Mouse (Mus musculus) frontal cortex, postnatal 36 days (tissue): ENCODE results near the gene Agtpbp1.
"Not testable (repeated sequence)": the region's sequence is repeated elsewhere in the genome, so short reads cannot be mapped to it uniquely, and the experiment has no call there.

Experiments
- DNase-seq, 2 experiments: peaks; one replicate each; pipeline ENCODE4 v3.0.0; 2022; ENCODE audit warnings: low spot score in 2 of 2

Gene Agtpbp1

DNA sequence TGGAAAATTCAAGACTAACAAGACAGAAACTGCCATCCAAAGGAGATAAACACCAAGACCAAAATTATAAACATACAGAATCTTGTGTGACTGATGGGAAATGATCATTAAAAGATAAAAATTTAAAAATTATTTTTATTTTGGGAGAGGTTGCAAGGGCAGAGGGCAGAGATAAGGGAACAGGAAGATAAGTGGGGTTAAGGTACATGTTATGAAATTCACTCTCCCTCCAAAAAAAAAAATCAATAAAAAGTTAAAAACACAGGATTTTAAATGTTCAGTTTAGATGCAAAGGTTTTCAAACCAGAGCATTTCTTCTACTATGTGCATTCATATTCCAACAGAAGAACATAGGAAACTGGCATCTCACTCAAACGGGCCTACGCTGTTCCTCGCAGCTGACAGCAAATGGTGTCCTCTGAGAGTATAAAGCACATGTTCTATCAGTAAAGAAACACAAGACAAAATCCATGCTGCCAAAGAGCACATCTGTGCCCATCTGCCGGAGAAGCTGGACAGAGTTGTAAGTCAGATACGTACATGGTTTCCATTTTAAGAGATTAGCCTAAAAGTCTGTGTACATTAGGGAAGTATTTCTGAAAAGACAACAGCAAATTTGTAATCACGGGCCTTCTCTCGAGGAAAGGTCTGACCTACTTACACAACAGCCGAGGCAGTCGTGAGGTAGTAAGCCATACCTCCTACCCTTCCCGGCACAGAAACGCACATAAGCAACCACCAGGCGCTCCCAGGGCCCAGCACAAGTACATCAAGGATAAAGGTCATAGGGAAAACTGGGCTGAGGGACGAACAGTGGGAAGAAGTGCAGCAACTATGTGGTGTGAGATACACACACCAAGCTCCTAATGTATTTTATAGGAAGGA lies 104.2 kb downstream of the Agtpbp1 start:
- DNase-seq = no peak

DNA sequence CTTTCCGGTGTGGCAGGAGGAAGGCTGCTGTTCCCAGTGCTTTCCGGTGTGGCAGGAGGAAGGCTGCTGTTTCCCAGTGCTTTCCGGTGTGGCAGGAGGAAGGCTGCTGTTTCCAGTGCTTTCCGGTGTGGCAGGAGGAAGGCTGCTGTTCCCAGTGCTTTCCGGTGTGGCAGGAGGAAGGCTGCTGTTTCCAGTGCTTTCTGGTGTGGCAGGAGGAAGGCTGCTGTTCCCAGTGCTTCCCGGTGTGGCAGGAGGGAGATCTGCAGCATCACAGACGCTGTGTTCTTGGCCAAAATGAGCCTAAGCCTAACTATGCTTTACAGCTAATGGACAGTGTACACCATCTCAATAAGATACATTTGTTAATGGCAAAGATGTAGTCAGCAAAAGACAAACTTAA lies 107.1 kb downstream of the Agtpbp1 start:
- not testable (repeated sequence) for DNase-seq

DNA sequence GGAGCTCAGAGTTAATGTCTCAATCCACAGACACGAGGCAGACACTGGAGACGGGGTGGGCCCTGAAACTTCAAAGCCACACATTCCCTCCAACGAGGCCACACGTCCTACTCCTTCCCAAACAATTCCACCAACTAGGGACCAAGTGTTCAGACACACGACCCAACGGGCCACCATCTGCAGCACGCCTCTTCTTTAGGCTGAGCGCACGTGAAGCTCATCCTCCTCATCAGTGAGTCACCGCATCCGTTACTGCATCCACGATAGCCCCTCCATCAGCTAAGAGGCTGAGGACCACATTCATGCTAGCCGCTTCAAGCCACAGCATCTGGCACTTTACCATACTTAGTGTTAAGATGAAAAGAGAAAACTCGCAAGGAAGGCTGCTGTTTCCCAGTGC lies 107.6 kb downstream of the Agtpbp1 start:
- no peak for DNase-seq

DNA sequence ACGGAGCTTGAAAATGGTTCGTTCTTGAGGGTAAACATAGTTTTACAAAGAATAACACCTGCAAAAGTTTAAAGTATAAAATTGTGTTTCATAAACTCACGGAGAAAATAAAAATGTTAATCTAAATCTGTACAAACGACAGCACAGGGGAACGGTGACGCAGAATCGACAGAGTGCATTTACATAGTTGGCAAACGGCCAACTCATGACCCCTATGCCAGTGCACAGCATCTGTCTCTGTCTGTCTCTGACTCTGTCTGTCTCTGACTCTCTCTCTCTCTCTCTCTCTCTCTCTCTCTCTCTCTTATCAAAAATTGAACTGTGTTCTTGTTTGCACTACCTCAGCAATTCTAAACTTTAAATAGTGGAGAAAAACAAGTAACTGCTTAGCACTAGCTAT lies 110.1 kb downstream of the Agtpbp1 start:
- DNase-seq = no peak

DNA sequence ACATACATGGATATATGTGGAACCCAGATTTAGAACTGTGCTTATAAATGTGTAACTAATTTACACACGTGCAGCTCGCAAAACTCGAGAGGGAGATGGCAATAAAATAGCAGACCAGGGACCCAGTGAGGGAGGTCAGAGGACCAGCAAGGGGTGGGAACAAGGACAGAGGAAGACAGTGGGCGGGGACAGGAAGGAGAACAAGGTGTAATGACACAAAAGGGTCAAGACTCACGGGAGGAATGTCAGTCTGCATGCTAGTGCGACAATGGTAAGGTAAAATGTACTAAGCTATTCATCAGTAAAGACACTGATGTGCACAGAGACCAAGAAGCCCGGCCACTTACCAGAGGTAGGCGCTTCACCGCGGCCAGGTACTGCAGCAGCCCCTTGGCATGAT lies 111.7 kb downstream of the Agtpbp1 start:
- DNase-seq = no peak

DNA sequence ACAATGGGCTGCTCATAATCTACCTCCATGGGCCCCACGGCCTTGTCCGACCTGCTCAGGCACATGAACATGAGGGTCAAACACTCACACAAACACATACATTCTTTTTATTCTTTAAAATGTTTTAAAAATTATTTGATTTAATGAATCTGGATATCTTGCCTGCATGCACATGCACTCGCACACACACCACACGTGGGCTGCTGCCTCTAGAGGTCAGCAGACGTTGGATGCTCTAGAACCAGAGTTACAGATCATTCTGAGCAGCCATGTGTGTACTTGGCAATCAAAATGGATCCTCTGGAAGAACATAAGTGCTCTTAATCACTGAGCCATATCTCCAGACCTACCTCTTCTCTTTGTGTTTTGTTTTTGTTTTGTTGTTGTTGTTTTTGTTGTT lies 112.8 kb downstream of the Agtpbp1 start:
- DNase-seq = no peak

DNA sequence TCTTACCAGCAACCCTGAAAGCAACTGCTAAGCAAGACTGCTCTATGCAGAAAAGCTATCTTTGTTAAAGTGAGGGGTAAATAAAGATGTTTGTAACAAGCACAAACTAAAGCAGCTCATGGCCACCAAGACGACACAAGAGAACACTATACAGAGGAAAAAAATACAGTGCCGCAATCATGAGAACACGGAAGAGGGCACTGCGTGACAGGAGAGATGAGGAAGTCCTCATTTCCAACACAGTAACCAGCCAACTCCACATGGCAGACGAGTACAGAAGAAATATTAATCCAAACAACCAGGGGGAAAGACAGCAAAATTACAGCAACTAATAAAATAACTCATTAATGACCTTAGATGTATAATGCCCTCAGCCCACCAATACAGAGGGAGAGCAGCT lies 115.3 kb downstream of the Agtpbp1 start:
- no peak for DNase-seq

DNA sequence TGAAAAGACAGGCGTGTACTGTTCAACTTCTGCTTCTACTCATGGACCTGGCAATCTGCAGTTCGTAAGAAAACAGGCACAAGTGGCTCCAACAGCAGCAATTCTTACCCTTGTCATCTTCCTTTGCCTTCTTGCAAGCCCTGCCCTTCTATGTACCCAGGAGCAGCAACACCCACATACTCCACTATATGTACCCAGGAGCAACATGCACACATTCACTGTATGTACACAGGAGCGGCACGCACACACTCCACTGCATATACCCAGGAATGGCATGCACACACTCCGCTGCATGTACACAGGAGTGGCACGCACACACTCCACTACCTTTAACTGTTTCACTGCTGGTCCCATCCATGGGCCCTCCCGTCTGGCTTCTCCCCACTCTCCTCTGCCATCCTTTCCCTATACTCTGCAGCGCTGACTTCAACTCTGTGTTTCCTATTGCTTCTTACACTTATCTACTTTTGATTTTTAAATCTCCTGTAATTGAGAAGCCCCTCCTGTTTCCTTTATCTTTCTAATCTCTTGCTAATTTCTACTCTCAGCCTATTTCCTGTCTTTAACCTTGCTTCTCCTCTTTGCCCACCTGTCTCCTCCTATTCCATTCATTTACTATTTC lies 116.7 kb downstream of the Agtpbp1 start:
- DNase-seq = no peak

DNA sequence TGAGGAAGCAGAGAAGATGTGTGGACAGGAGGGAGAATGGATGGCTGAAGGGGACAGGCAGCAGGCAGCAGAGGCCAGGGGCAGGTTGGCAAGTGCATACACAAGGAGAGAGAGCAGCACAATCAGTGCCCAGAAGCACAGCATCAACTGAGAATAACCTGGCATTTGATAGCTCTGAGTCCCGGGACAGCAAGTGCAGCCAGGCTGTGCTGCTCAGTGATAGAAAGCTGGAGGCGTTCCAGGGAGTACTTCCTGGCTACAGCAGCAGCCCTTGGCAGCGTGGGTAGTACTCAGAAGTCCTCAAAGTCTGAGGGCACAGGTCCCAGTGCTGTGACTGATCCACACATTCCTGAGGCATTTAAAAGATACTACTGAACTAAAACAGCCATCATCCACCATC lies 117.4 kb downstream of the Agtpbp1 start:
- DNase-seq = peak; percentile 66 to 75

DNA sequence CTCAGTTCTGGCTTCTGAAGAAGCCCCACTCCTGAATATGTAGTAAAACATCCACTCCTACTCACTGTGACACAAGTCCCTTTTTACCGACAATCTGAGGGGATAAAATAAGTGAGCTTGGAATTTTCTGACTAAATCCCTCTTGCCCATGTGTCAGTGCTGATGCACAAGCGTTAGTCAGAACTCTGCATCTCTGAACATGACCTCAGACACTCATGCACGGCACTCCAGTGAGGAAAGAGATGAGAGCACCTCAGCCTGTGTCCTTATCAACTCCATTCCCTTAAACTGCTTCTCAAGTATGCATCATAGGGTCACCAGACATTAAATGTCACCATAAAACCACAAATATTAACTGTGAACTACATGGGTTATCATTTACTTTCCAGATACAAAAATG lies 124.1 kb downstream of the Agtpbp1 start:
- no peak for DNase-seq

DNA sequence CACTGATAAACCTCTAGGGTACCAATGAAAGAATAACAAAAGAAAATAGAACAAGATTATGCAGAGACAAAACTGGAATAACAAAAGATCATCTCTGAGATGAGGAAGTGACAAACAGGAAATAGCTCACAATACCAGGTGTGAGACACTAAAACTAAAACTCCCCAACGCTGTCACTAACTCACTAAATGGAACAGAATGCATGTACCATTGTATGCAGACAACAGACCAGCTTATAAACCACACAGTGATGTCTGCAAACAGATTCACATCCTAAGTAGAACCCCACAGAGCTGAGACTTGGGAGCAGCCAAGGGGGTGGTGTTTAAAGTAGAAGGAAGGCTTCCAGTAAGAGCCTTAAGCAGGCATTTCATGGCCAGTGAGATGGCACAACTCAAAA lies 128.8 kb downstream of the Agtpbp1 start:
- no peak for DNase-seq

DNA sequence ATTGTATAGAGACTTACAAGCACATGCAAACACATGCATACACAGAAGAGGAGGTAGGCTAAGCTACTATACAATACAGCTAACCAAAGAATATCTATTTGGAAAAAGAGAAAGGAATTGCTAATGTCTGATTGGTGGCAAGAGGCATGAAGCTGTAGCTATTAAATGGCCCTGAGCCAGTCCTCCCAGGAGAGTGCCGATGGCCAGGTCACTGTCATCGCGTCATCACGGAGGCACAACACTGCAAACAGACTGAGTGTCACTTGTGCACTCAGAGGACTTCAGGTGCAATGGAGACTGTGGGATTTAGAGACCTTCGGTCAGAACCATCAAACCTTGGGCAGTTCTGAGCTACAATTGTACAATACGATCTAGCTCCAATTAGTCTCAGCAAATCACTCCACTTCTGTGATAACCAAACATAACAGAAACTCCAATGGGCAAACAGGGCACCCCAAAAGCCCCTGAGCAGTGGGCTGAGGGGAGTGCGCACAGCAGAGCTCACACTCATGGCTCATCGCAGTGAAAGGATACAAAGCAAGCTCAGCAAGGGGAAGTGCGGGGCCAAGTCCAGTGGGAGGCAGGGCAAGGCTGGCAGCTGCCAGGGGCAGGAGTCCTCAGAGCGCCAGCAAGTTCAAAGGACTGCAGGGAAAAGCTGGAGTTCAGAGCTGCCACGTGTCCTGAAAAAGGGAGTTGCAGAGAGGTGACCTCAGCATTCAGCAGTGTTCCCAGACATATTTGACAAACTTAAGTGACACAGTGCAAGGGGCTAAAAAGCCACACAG lies 130.8 kb downstream of the Agtpbp1 start:
- DNase-seq = no peak

DNA sequence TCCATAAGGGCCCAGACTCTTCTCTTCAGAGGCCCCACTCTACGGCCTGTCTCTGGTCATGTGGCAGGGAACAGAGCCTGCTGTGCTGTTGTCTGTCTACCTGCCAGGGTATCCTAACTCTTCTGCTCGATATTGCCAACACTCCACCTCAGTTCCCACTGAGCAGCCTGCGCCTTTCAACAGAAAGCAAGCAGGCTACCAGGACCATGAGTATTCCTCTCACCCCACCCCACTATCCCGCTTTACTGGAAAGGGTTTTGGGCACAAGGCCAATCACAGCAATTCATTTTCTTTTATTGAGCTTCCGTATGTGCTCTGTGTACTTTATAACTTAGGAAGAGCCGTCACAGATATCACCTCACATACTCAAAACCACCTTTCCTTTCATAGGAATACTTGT lies 131.4 kb downstream of the Agtpbp1 start:
- DNase-seq = no peak

DNA sequence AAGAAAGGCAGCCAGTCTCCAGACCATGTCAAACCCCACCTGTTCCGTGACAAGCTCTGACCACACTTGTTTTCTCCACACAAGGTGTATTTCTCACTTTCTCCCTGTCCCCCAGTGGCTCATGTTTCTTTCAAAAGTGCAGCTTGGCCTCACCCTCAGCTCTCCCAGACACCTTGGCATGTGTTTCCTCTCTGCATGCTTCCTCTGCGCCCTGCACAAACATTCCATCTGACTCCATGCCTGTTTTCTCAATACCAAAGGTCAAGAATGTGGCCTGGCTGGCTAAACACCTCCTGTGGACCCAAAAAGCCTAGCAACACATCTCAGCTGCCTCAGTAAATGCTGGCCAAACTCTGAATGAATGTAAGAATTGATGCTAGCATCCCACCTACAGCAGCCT lies 132.0 kb downstream of the Agtpbp1 start:
- no peak for DNase-seq

DNA sequence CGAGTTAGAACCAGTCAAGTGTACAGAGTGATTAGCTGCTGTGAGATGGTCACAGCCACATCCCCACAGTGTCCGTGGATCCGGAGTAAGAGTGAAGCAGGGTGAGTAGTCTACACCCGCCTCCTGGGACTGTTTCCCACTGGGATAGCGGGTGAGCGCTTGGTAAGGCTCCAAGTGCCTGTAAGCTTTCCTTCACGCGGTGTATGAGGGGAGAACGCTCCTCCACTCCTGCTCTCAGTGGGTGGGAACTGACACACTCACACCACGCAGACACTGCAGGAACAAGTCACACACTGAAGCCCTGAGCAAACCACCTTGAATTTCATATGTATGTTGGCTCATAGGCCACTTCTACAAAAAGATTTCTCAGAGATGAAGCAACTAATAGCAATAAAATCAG lies 134.2 kb downstream of the Agtpbp1 start:
- DNase-seq = no peak

DNA sequence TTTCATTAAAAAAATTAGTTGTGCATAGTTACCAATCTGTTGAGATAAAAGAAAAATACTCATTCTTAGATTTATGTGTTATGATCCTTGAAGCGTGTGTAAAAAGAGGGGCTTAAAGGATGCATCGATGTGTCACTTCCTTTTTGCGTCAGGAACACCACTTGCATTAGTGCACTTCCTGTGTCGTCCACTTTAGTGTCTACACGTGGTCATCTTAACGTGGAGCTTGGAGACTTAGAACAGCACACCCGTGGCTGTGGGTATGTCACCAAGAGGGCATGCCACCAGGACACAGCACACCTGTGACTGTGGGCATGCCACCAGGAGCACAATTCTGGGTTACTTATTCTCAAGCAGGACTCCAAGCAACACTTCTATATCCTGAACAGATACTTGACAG lies 137.9 kb downstream of the Agtpbp1 start:
- no peak for DNase-seq

DNA sequence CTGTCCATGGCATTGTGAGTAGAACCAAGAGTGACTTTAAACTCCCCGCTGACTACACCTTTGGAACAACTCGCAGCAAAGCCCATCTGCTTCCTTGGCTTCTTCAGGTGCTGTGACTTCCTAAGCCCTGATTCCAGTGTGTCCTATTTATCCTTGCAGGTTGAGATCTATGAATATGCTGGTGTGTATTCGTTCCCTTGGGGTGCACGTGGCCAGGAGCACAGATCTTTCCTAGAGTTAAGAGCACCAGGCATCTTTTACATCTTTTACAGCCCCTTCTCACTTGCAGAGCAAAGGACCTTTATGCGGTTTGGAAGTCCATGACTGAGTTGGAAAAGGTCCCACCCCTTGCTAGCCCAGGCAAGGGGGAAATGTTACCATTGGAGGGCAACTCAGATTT lies 139.8 kb downstream of the Agtpbp1 start:
- DNase-seq = no peak

DNA sequence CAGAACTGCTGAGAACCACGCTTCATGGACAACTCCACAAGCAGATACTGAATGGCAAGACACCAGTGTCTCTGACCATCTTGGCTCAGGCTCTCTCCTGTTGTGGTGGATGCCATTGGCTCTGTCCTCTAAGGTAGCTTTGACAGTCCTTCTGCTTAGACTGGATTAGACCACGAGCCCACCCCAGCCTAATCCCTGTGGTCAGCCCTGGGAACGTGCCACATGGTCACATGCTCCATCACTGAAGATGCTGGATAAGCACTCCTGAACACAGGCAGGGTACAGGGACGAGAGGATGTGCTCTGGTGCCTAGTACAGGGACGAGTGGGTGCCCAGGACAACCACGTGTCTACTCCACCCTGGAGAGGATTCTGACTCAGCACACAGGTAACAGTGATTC lies 140.7 kb downstream of the Agtpbp1 start:
- no peak for DNase-seq

DNA sequence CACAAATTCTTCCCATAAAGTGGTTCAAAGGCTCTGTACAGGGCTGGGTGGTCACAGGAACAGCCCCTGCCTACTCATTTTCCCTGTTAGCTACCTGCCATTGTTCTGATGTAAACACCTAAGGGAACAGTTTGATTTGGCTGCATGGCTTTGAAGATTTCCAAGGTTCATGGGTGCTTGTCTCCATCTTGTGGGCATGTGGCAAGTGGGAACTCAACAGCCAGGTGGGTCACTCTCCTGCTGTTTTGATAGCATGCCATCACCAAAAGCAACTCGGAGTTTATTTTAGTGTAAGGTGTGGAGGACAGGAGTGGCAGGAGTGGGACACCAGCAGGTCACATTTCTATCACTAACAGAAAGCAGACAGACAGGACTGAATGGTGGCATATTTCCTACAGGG lies 145.3 kb downstream of the Agtpbp1 start:
- no peak for DNase-seq

DNA sequence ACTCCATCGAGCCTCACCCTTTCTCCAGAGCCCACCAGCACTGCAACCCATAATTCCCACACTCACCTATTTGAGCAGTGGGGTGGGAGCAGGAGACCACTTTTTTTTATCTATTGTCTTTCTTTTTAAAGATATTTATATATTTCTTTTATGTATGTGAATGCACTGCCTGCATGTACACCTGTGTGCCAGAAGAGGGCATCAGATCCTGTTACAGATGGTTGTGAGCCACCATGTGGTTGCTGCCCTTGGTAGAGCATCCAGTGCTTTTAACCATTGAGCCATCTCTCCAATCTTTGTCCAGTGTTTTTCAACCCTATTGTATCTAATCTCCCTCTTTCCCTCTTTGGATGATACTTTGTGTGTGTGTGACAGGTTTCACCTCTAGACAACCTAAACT lies 150.5 kb downstream of the Agtpbp1 start:
- no peak for DNase-seq

DNA sequence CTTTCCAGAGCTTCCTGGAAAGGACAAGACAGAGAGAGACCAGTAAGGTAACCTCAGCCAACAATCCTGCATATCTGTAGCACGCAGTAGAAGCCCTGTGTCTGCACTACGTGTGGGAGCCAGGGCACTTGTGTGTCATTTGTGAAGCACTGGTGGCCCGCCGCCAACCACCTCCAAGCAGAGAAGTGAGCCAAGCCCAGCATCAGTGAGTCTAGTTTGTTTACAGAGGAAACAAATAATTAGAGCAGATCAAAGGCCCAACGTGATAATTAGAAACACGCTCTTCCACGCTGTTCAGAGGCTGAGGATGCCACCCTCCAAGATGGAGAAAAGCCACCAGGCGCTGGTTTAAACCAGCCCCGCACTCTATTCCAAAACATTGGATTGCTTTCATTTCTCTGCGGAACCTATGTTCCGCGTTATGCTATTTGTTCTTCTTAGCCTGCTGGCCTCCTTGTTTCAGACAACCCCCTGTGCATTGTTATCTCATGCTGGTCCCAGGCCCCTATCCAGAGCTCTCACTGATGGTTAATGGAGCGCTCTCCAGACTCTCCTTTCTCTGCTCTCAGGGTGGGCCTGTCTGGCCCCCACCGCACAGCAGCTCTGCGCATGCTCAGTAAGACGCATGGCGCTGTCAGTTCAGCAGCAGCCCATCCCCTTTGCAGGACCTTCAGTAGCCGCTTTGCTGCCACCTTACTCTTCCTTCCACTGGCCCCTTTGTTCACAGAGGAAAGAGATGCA lies 153.7 kb downstream of the Agtpbp1 start:
- no peak for DNase-seq

DNA sequence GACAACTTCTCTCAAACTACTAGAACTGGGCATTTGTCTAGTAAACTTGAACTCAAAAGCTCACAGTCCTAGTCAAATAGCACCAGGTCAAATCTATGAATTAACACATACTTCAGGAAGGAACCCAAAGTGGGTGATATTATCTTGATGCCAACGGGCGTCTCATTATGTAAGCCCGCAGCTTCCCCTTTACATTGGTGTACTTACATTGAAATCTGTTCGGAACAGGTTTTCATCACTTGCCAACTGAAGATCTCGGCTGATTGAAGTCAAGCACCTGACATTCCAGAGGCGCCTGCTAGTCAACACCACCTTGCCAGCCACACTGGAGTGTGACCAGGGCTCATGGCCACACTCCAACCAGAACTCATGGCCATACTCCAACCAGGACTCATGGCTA lies 155.7 kb downstream of the Agtpbp1 start:
- DNase-seq = no peak
